9 mouse cellular contexts compared by ENCODE assay signal in the genomic region with DNA sequence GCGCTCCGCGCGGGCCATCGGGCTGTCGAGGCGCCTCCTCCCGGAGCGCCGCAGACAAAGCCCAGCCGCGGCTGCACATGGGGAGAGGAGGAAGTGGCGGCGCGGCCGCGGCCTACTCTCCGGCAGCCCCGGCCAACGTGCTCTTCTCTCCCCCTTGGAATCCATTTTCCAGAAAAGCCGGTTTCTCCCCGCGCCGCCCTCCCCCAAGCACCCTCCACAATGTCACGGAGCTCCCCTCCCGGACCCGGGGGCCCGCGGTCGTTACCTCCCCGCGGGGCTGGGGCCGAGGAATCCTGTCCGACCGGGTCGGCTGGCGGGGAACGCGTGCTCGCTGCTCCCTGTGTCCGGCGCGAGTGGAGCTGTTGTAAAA. TPM values are rescaled to one million over a fixed set of nuclear protein-coding genes. Genes with fewer than 3 reads are reported as not detected.
A peak's percentile ranks its signal among the peaks of the same experiment; 100 is the strongest.
DNase-seq lines count a peak whose midpoint lies in the region; ATAC-seq and TF ChIP-seq lines count a peak whose summit lies in the region.
"Had no signal": no experiment of that assay in that cellular context is flagged by ENCODE, and none has a peak within 500 bp of the region (broad histone marks: within the 10 kb centered on the region; RNA-seq: fewer than 3 reads in every experiment).

No protein-coding gene starts in this region.

- under 1% methylated on average over 34 of the region's 43 CpGs for WGBS in cerebellum, adult 2 months
- under 1% methylated on average over 43 of the region's 43 CpGs for WGBS in bone marrow, adult 2 months
- WGBS in intestine, postnatal 0 days: 0% methylated on average over 28 of the region's 43 CpGs
- 0% methylated on average over 8 of the region's 43 CpGs for WGBS in limb, embryonic 14.5 days
- WGBS in midbrain, postnatal 0 days: 0% methylated on average over 1 of the region's 43 CpGs

- H3K27me3 ChIP-seq in cerebellum, adult 2 months (ENCODE audit: control insufficient read depth, insufficient read depth, low read length): no peaks in the 10 kb centered on the region
- no peaks in the 10 kb centered on the region for H3K27me3 ChIP-seq in intestine, postnatal 0 days (replicated peaks; ENCODE audit: control insufficient read depth, insufficient read depth, low read length)
- no peaks in the 10 kb centered on the region for H3K27me3 ChIP-seq in limb, embryonic 14.5 days (ENCODE audit: control insufficient read depth, insufficient read depth, low read length)
- H3K27me3 ChIP-seq in midbrain, postnatal 0 days (ENCODE audit: insufficient read depth, low read length): no peaks in the 10 kb centered on the region
- H3K27me3 ChIP-seq: Patski had no signal

- peak overlapping the region; percentile 80 for H3K4me2 ChIP-seq in intestine, postnatal 0 days (replicated peaks; ENCODE audit: low read depth)
- H3K4me2 ChIP-seq in limb, embryonic 14.5 days (replicated peaks; ENCODE audit: low read depth, low read length, severe bottlenecking): 0 out of 2 replicates have a peak overlapping the region, but pooled peaks have one; percentile 78
- H3K4me2 ChIP-seq in midbrain, postnatal 0 days (ENCODE audit: low read depth, low read length, poor library complexity, severe bottlenecking): peak overlapping the region; percentile 71

- no peaks in the 10 kb centered on the region for H3K9me3 ChIP-seq in intestine, postnatal 0 days (ENCODE audit: control insufficient read depth)
- no peaks in the 10 kb centered on the region for H3K9me3 ChIP-seq in limb, embryonic 14.5 days (ENCODE audit: control insufficient read depth, low read length)
- H3K9me3 ChIP-seq in midbrain, postnatal 0 days (ENCODE audit: low read length): no peaks in the 10 kb centered on the region

- peak; percentile 62 to 74 for DNase-seq in cerebellum, adult 2 months
- no peak for DNase-seq in cerebellum, adult 11 months
- DNase-seq in frontal cortex, postnatal 36 days (ENCODE audit: low spot score in 2 of 2): peak; percentile 28 to 36
- peak; percentile 17 for DNase-seq in limb, embryonic 14.5 days (ENCODE audit: low spot score)
- peak; percentile 48 for DNase-seq in midbrain, postnatal 0 days (ENCODE audit: low spot score)
- peak; percentile 69 for DNase-seq in testis, postnatal 14 days (ENCODE audit: low spot score)

- H3K36me3 ChIP-seq in intestine, postnatal 0 days (ENCODE audit: control insufficient read depth, insufficient read depth): 0 out of 2 replicates have a peak, but pooled peaks cover 9% of the 10 kb centered on the region
- H3K36me3 ChIP-seq in limb, embryonic 14.5 days (ENCODE audit: control insufficient read depth, insufficient read depth, low read length): peaks cover 20% of the 10 kb centered on the region; the same call in 1 of the 2 replicates
- no peaks in the 10 kb centered on the region for H3K36me3 ChIP-seq in midbrain, postnatal 0 days (ENCODE audit: insufficient read depth, low read length)

- H3K27ac ChIP-seq in cerebellum, adult 2 months (ENCODE audit: insufficient read depth, low read length): peak overlapping the region; percentile 60
- peak overlapping the region; percentile 86 for H3K27ac ChIP-seq in bone marrow, adult 2 months (ENCODE audit: control insufficient read depth, insufficient read depth, low read depth, low read length, poor library complexity)
- peak overlapping the region; percentile 98 for H3K27ac ChIP-seq in intestine, postnatal 0 days (ENCODE audit: low read depth, low read length)
- H3K27ac ChIP-seq in limb, embryonic 14.5 days (replicated peaks; ENCODE audit: low read depth, low read length): peak overlapping the region; percentile 98
- H3K27ac ChIP-seq in midbrain, postnatal 0 days (ENCODE audit: low read depth, low read length): peak overlapping the region; percentile 96

- H3K4me1 ChIP-seq in cerebellum, adult 2 months (ENCODE audit: control insufficient read depth, insufficient read depth, low read length): no peaks in the 10 kb centered on the region
- no peaks in the 10 kb centered on the region for H3K4me1 ChIP-seq in bone marrow, adult 2 months (ENCODE audit: control insufficient read depth, insufficient read depth, low read length)
- peaks cover 4% of the 10 kb centered on the region; the same call in 1 of the 2 replicates for H3K4me1 ChIP-seq in intestine, postnatal 0 days (replicated peaks; ENCODE audit: control insufficient read depth, insufficient read depth, low read length)
- H3K4me1 ChIP-seq in limb, embryonic 14.5 days (ENCODE audit: control insufficient read depth, insufficient read depth, low read length): peaks cover 6% of the 10 kb centered on the region
- peaks cover 5% of the 10 kb centered on the region; the same call in 1 of the 2 replicates for H3K4me1 ChIP-seq in midbrain, postnatal 0 days (ENCODE audit: insufficient read depth, low read length)

- peak overlapping the region; percentile 94 for H3K9ac ChIP-seq in intestine, postnatal 0 days (ENCODE audit: low read depth, low read length)
- H3K9ac ChIP-seq in limb, embryonic 14.5 days (ENCODE audit: low read depth, low read length, severe bottlenecking): peak overlapping the region; percentile 97
- H3K9ac ChIP-seq in midbrain, postnatal 0 days (replicated peaks; ENCODE audit: low read length, poor library complexity, severe bottlenecking): peak overlapping the region; percentile 92

- peak overlapping the region; percentile 89 for H3K4me3 ChIP-seq in cerebellum, adult 2 months (replicated peaks; ENCODE audit: insufficient read depth, low read depth, low read length)
- peak overlapping the region; percentile 94 for H3K4me3 ChIP-seq in bone marrow, adult 2 months (replicated peaks; ENCODE audit: control insufficient read depth, low read depth, low read length)
- peak overlapping the region; percentile 98 for H3K4me3 ChIP-seq in intestine, postnatal 0 days (ENCODE audit: low read depth, low read length)
- peak overlapping the region; percentile 98 for H3K4me3 ChIP-seq in limb, embryonic 14.5 days (replicated peaks; ENCODE audit: low read length)
- peak overlapping the region; percentile 99 for H3K4me3 ChIP-seq in midbrain, postnatal 0 days (ENCODE audit: low read depth, low read length)

- TF ChIP-seq CTCF in cerebellum, adult 2 months (IDR thresholded peaks at IDR 0.05; ENCODE audit: borderline replicate concordance, insufficient read depth, low read depth, low read length): no peak
- TF ChIP-seq CTCF in bone marrow, adult 2 months (IDR thresholded peaks at IDR 0.05; ENCODE audit: control insufficient read depth, insufficient read depth, low read length): no peak
- no peak for TF ChIP-seq CTCF in intestine, postnatal 0 days (IDR thresholded peaks at IDR 0.05; ENCODE audit: low read depth)
- no peak for TF ChIP-seq CTCF in midbrain, postnatal 0 days (IDR thresholded peaks at IDR 0.05)

- no peak for ATAC-seq in intestine, postnatal 0 days
- ATAC-seq in limb, embryonic 14.5 days (ENCODE audit: low FRiP score, low read depth): no peak
- peak; percentile 40 for ATAC-seq in midbrain, postnatal 0 days (ENCODE audit: low FRiP score)

- no peak for TF ChIP-seq POLR2A in cerebellum, adult 2 months (IDR thresholded peaks at IDR 0.05; ENCODE audit: borderline replicate concordance, insufficient read depth, low read length)
- no peak for TF ChIP-seq POLR2A in bone marrow, adult 2 months (IDR thresholded peaks at IDR 0.05; ENCODE audit: borderline replicate concordance, control insufficient read depth, low read depth, low read length)
- TF ChIP-seq POLR2A in limb, embryonic 14.5 days (IDR thresholded peaks at IDR 0.05; ENCODE audit: borderline replicate concordance, extremely low read depth, insufficient read depth, insufficient read length): no peak

RNA-seq across cellular contexts. Expression of gene Syncrip, which starts 0.6 kb away (rescaled TPM):
- 27.3 and 30.1 TPM in 2 replicates for polyA plus RNA-seq in cerebellum, adult 2 months (2012; rRNA removed)
- 80.2 and 101 TPM in 2 replicates for polyA plus RNA-seq in bone marrow, adult 2 months (2011; ENCODE audit: insufficient read depth, insufficient read length, low replicate concordance, missing spikeins)
- 34.1 and 37.5 TPM in 2 replicates for polyA plus RNA-seq in intestine, postnatal 0 days (2015; fragmentation: Nextera tagmentation; extraction: Ambion mirVana)
- 59.8 and 86.2 TPM in 2 replicates for polyA plus RNA-seq in limb, embryonic 14.5 days (2012; rRNA removed)
- polyA plus RNA-seq in limb, embryonic 14.5 days (2014; fragmentation: Nextera tagmentation; extraction: Ambion mirVana): 119 and 122 TPM in 2 replicates
- 79.0 and 92.1 TPM in 2 replicates for total RNA-seq in midbrain, postnatal 0 days (2014; rRNA removed)
- 55.8 and 64.0 TPM in 2 replicates for polyA plus RNA-seq in midbrain, postnatal 0 days (2015; fragmentation: Nextera tagmentation; extraction: Ambion mirVana)

RNA-seq across cellular contexts. Expression of gene Gm20537, which starts 25.4 kb away (rescaled TPM):
- 0.36 and 0.49 TPM in 2 replicates for polyA plus RNA-seq in cerebellum, adult 2 months (2012; rRNA removed)
- 2.1 TPM in 1 of 2 replicates, not detected in the other for polyA plus RNA-seq in bone marrow, adult 2 months (2011; ENCODE audit: insufficient read depth, insufficient read length, low replicate concordance, missing spikeins)
- polyA plus RNA-seq in intestine, postnatal 0 days (2015; fragmentation: Nextera tagmentation; extraction: Ambion mirVana): not detected in 2 replicates
- polyA plus RNA-seq in limb, embryonic 14.5 days (2012; rRNA removed): 1.2 and 1.7 TPM in 2 replicates
- polyA plus RNA-seq in limb, embryonic 14.5 days (2014; fragmentation: Nextera tagmentation; extraction: Ambion mirVana): 0.35 TPM in 1 of 2 replicates, not detected in the other
- 2.6 TPM in 1 of 2 replicates, not detected in the other for total RNA-seq in midbrain, postnatal 0 days (2014; rRNA removed)
- 0.62 TPM in 1 of 2 replicates, not detected in the other for polyA plus RNA-seq in midbrain, postnatal 0 days (2015; fragmentation: Nextera tagmentation; extraction: Ambion mirVana)

RNA-seq across cellular contexts. Expression of gene Snx14, which starts 43.0 kb away (rescaled TPM):
- polyA plus RNA-seq in cerebellum, adult 2 months (2012; rRNA removed): 50.4 and 52.6 TPM in 2 replicates
- 2.5 and 8.9 TPM in 2 replicates for polyA plus RNA-seq in bone marrow, adult 2 months (2011; ENCODE audit: insufficient read depth, insufficient read length, low replicate concordance, missing spikeins)
- polyA plus RNA-seq in intestine, postnatal 0 days (2015; fragmentation: Nextera tagmentation; extraction: Ambion mirVana): 17.7 and 18.4 TPM in 2 replicates
- polyA plus RNA-seq in limb, embryonic 14.5 days (2012; rRNA removed): 26.5 and 39.5 TPM in 2 replicates
- 20.7 and 23.2 TPM in 2 replicates for polyA plus RNA-seq in limb, embryonic 14.5 days (2014; fragmentation: Nextera tagmentation; extraction: Ambion mirVana)
- 33.5 and 43.0 TPM in 2 replicates for total RNA-seq in midbrain, postnatal 0 days (2014; rRNA removed)
- 28.6 TPM in 2 replicates for polyA plus RNA-seq in midbrain, postnatal 0 days (2015; fragmentation: Nextera tagmentation; extraction: Ambion mirVana)
